In genomic region chr14:38847566-38847965, GRCm38 (mm10) we compare ENCODE assay signal across 14 mouse cellular contexts.
DNase-seq lines count a peak whose midpoint lies in the region.
"Had no signal": no experiment of that assay in that cellular context is flagged by ENCODE, and none has a peak within 500 bp of the region (broad histone marks: within the 10 kb centered on the region; RNA-seq: fewer than 3 reads in every experiment).

No protein-coding gene starts in this region.

- DNase-seq in left cerebral cortex, postnatal 4 days, result peak; percentile 78
- DNase-seq in left cerebral cortex, adult 18-20 months (ENCODE audit: low spot score in 2 of 2), result no peak
- DNase-seq in cerebellum, adult 18-20 months, result peak; percentile 82 to 87
- DNase-seq in cerebellum, postnatal 10 days, result peak; percentile 94
- no peak for DNase-seq in neural tube, embryonic 10.5 days (ENCODE audit: extremely low spot score, low spot score)
- no peak for DNase-seq in lung, postnatal 25 days (ENCODE audit: low spot score)
- DNase-seq in layer of hippocampus, adult 9-10 months (ENCODE audit: low spot score), result no peak
- DNase-seq: adrenal gland, postnatal 14 days; kidney, adult 8-10 months; kidney, postnatal 10 days; liver; right cerebral cortex, postnatal 14 days; thymus, adult 2 months; thymus, postnatal 4 days had no signal

- intact Hi-C loops in left cerebral cortex, postnatal 4 days (cut with DNase I), result no loop called here

Comparison
In these comparisons a context has a peak if more than half of its experiments do, and no peak if none do; other contexts are left out.
1. DNase-seq: peak in left cerebral cortex, postnatal 4 days (single experiment), cerebellum, adult 18-20 months (2 of 2) and cerebellum, postnatal 10 days (2 of 2); none in left cerebral cortex, adult 18-20 months (0 of 2), neural tube, embryonic 10.5 days (single experiment), lung, postnatal 25 days (single experiment) and layer of hippocampus, adult 9-10 months (single experiment).